Mouse (Mus musculus): Measurements from ENCODE around the gene Usf2.

GRCm38 (mm10) chr7:30954971-30955520 is 1.6 kb downstream of the Usf2 start:
- TF ChIP-seq CTCF (IDR thresholded peaks at IDR 0.05) (no peak), POLR2A (IDR thresholded peaks at IDR 0.05; ENCODE audit: insufficient read depth, low read depth, low read length) (no peak), EP300 (IDR thresholded peaks at IDR 0.05; ENCODE audit: insufficient read depth, low read depth, low read length) (no peak)
